In genomic region chr3:130708967-130709924, GRCm38 (mm10) we compare ENCODE assay signal across 8 mouse cellular contexts. TPM values are rescaled to one million over a fixed set of nuclear protein-coding genes. Genes with fewer than 3 reads are reported as not detected.
DNase-seq lines count a peak whose midpoint lies in the region; ATAC-seq lines count a peak whose summit lies in the region.

Ostc (minus strand) TSS chr3:130709444.

- H3K4me3 ChIP-seq in brown adipose tissue, adult 24 weeks (ENCODE audit: insufficient read depth, low read depth, low read length) = peak within 1 kb of the TSS; percentile 99
- H3K4me3 ChIP-seq in heart, embryonic 13.5 days = peak within 1 kb of the TSS; percentile 88
- peak within 1 kb of the TSS; percentile 76 for H3K4me3 ChIP-seq in liver, embryonic 12.5 days
- peak within 1 kb of the TSS; percentile 67 for H3K4me3 ChIP-seq in stomach, embryonic 15.5 days (replicated peaks)

- peak; percentile 98 for DNase-seq in CD4-positive, CD25-positive, alpha-beta regulatory T cell, adult 2 months (ENCODE audit: low read depth, low spot score)
- peak; percentile 84 for DNase-seq in fat pad, adult 2 months (ENCODE audit: extremely low read depth, low read depth, low spot score)
- DNase-seq in kidney, postnatal 10 days = peak; percentile 99
- peak; percentile 96 for DNase-seq in natural killer cell, adult 2 months (ENCODE audit: low spot score in 2 of 2)

- no peaks in the 10 kb centered on the region for H3K9me3 ChIP-seq in heart, embryonic 13.5 days
- H3K9me3 ChIP-seq in liver, embryonic 12.5 days (replicated peaks) = no peaks in the 10 kb centered on the region
- H3K9me3 ChIP-seq in stomach, embryonic 15.5 days = no peaks in the 10 kb centered on the region

- no peaks in the 10 kb centered on the region for H3K27me3 ChIP-seq in heart, embryonic 13.5 days (replicated peaks)
- no peaks in the 10 kb centered on the region for H3K27me3 ChIP-seq in liver, embryonic 12.5 days (replicated peaks)
- H3K27me3 ChIP-seq in stomach, embryonic 15.5 days (replicated peaks) = no peaks in the 10 kb centered on the region

- peak within 1 kb of the TSS; percentile 93 for H3K9ac ChIP-seq in heart, embryonic 13.5 days
- peak within 1 kb of the TSS; percentile 84 for H3K9ac ChIP-seq in liver, embryonic 12.5 days
- peak within 1 kb of the TSS; percentile 66 for H3K9ac ChIP-seq in stomach, embryonic 15.5 days

- peaks cover 2% of the 10 kb centered on the region; the same call in 1 of the 2 replicates for H3K4me1 ChIP-seq in brown adipose tissue, adult 24 weeks (ENCODE audit: control insufficient read depth, insufficient read depth, insufficient read length, low read length)
- peaks cover 22% of the 10 kb centered on the region for H3K4me1 ChIP-seq in heart, embryonic 13.5 days
- H3K4me1 ChIP-seq in liver, embryonic 12.5 days = peaks cover 27% of the 10 kb centered on the region
- H3K4me1 ChIP-seq in stomach, embryonic 15.5 days = peaks cover 6% of the 10 kb centered on the region

- WGBS in heart, embryonic 13.5 days = under 1% methylated on average over 45 of the region's 45 CpGs
- WGBS in liver, embryonic 12.5 days (ENCODE audit: insufficient replicate concordance) = 2% methylated on average over 45 of the region's 45 CpGs
- WGBS in stomach, embryonic 15.5 days = under 1% methylated on average over 45 of the region's 45 CpGs

- peak within 1 kb of the TSS; percentile 84 for H3K4me2 ChIP-seq in heart, embryonic 13.5 days
- peak within 1 kb of the TSS; percentile 81 for H3K4me2 ChIP-seq in liver, embryonic 12.5 days
- peak within 1 kb of the TSS; percentile 60 for H3K4me2 ChIP-seq in stomach, embryonic 15.5 days

- H3K27ac ChIP-seq in brown adipose tissue, adult 24 weeks (replicated peaks; ENCODE audit: low read depth, low read length) = peak within 1 kb of the TSS; percentile 70
- peak within 1 kb of the TSS; percentile 89 for H3K27ac ChIP-seq in heart, embryonic 13.5 days (replicated peaks)
- H3K27ac ChIP-seq in liver, embryonic 12.5 days = peak within 1 kb of the TSS; percentile 86
- H3K27ac ChIP-seq in stomach, embryonic 15.5 days = peak within 1 kb of the TSS; percentile 84

- peaks cover 11% of the 10 kb centered on the region for H3K36me3 ChIP-seq in heart, embryonic 13.5 days
- peaks cover 14% of the 10 kb centered on the region for H3K36me3 ChIP-seq in liver, embryonic 12.5 days
- H3K36me3 ChIP-seq in stomach, embryonic 15.5 days = no peaks in the 10 kb centered on the region

- peak; percentile 92 for ATAC-seq in heart, embryonic 13.5 days (ENCODE audit: extremely low read depth, insufficient number of reproducible peaks, low FRiP score, low TSS enrichment)
- ATAC-seq in liver, embryonic 12.5 days = peak; percentile 97
- ATAC-seq in stomach, embryonic 15.5 days (ENCODE audit: insufficient read depth, low FRiP score, low read depth) = peak; percentile 95

RNA-seq across cellular contexts. Expression of gene Ostc, which starts in this region (rescaled TPM):
- 23.5 and 25.4 TPM in 2 replicates for polyA plus RNA-seq in brown adipose tissue, adult 24 weeks (2012; ENCODE audit: insufficient read depth, insufficient read length, missing spikeins)
- 242 and 272 TPM in 2 replicates for polyA plus RNA-seq in heart, embryonic 13.5 days (2015; fragmentation: Nextera tagmentation; extraction: Ambion mirVana)
- polyA plus RNA-seq in liver, embryonic 12.5 days (2016; fragmentation: Nextera tagmentation; extraction: Ambion mirVana) = 215 and 221 TPM in 2 replicates
- polyA plus RNA-seq in stomach, embryonic 15.5 days (2015; fragmentation: Nextera tagmentation; extraction: Ambion mirVana) = 423 and 433 TPM in 2 replicates

Comparison
In these comparisons a context has a peak if more than half of its experiments do, and no peak if none do; other contexts are left out.
1. Peak in every context shown above with its lines: DNase-seq, ATAC-seq, H3K4me3 ChIP-seq and H3K27ac ChIP-seq.